ENCODE assay signal across 10 mouse cellular contexts in the genomic region with DNA sequence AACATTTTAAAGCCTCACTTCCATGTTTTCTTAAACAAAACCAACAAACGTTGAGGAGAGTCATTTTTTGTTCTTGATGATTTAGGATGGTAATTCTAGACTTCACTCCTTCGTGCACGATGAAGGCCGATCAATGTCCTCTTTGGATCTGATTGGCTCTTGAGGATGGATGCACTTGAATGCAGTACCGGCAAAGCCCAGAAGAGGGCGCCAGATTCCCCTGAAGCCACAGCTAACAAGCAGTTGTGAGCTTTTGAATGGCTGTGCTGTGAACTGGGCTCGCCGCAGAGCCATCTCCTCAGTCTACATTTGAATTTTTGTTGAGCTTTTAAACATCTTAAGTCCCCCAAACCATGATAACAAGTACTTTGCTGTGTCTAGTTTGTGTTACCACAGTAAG. TPM values are rescaled to one million over a fixed set of nuclear protein-coding genes. Genes with fewer than 3 reads are reported as not detected.
DNase-seq lines count a peak whose midpoint lies in the region; ATAC-seq lines count a peak whose summit lies in the region.
"Had no signal": no experiment of that assay in that cellular context is flagged by ENCODE, and none has a peak within 500 bp of the region (broad histone marks: within the 10 kb centered on the region; RNA-seq: fewer than 3 reads in every experiment).

No protein-coding gene starts in this region.

- H3K4me3 ChIP-seq in intestine, embryonic 14.5 days (ENCODE audit: low read depth, low read length): no peak overlapping the region
- no peak overlapping the region for H3K4me3 ChIP-seq in intestine, embryonic 16.5 days (ENCODE audit: low read length)
- H3K4me3 ChIP-seq in macrophage (ENCODE audit: inconsistent target): no peak overlapping the region
- H3K4me3 ChIP-seq: neural tube, embryonic 13.5 days had no signal

- H3K27me3 ChIP-seq in intestine, embryonic 14.5 days (replicated peaks; ENCODE audit: control insufficient read depth, insufficient read depth, low read length): no peaks in the 10 kb centered on the region
- no peaks in the 10 kb centered on the region for H3K27me3 ChIP-seq in intestine, embryonic 16.5 days (replicated peaks; ENCODE audit: control insufficient read depth, insufficient read depth, low read length)
- H3K27me3 ChIP-seq: neural tube, embryonic 13.5 days had no signal

- no peak overlapping the region for H3K4me2 ChIP-seq in intestine, embryonic 14.5 days (ENCODE audit: low read length)
- no peak overlapping the region for H3K4me2 ChIP-seq in intestine, embryonic 16.5 days (ENCODE audit: low read depth, low read length)
- H3K4me2 ChIP-seq: neural tube, embryonic 13.5 days had no signal

- no peak overlapping the region for H3K9ac ChIP-seq in intestine, embryonic 14.5 days (ENCODE audit: low read length)
- H3K9ac ChIP-seq in intestine, embryonic 16.5 days (ENCODE audit: low read depth, low read length): no peak overlapping the region
- H3K9ac ChIP-seq: neural tube, embryonic 13.5 days had no signal

- H3K27ac ChIP-seq in intestine, embryonic 14.5 days (ENCODE audit: low read depth): no peak overlapping the region
- H3K27ac ChIP-seq in intestine, embryonic 16.5 days (ENCODE audit: low read length): no peak overlapping the region
- peak overlapping the region; percentile 99 for H3K27ac ChIP-seq in macrophage
- H3K27ac ChIP-seq: neural tube, embryonic 13.5 days had no signal

- 73% methylated on average over 8 of the region's 8 CpGs for WGBS in intestine, embryonic 14.5 days
- WGBS in intestine, embryonic 16.5 days: 69% methylated on average over 8 of the region's 8 CpGs
- WGBS in macrophage (ENCODE audit: missing documents): 91% methylated on average over 8 of the region's 8 CpGs

- peaks cover 21% of the 10 kb centered on the region for H3K4me1 ChIP-seq in intestine, embryonic 14.5 days (replicated peaks; ENCODE audit: control insufficient read depth, insufficient read depth, low read length)
- peaks cover 10% of the 10 kb centered on the region; the same call in 1 of the 2 replicates for H3K4me1 ChIP-seq in intestine, embryonic 16.5 days (ENCODE audit: control insufficient read depth, insufficient read depth, low read length)

- H3K79me2 ChIP-seq in macrophage (ENCODE audit: inconsistent target): peaks cover 77% of the 10 kb centered on the region

- H3K36me3 ChIP-seq in intestine, embryonic 14.5 days (ENCODE audit: control insufficient read depth, insufficient read depth, low read length): peaks cover 64% of the 10 kb centered on the region
- H3K36me3 ChIP-seq in intestine, embryonic 16.5 days (ENCODE audit: control insufficient read depth, insufficient read depth, low read length): no peaks in the 10 kb centered on the region
- peaks cover 15% of the 10 kb centered on the region; the same call in 1 of the 2 replicates for H3K36me3 ChIP-seq in macrophage (ENCODE audit: inconsistent target)

- no peaks in the 10 kb centered on the region for H3K9me3 ChIP-seq in intestine, embryonic 14.5 days (ENCODE audit: control insufficient read depth, low read length)
- H3K9me3 ChIP-seq in intestine, embryonic 16.5 days (ENCODE audit: control insufficient read depth, low read length): no peaks in the 10 kb centered on the region

- no peak for ATAC-seq in intestine, embryonic 14.5 days (replicated peaks; ENCODE audit: low FRiP score, low TSS enrichment, low read depth)
- ATAC-seq in intestine, embryonic 16.5 days: no peak

- DNase-seq in intestine, embryonic 14.5 days (ENCODE audit: low spot score): peak; percentile 75
- DNase-seq in A20 (ENCODE audit: low read depth, low spot score): peak; percentile 60
- peak; percentile 66 for DNase-seq in NIH3T3 (ENCODE audit: low read depth)
- no peak for DNase-seq in ovary, postnatal 10 days (ENCODE audit: low spot score)
- no peak for DNase-seq in ovary, postnatal 14 days (ENCODE audit: low spot score)
- no peak for DNase-seq in Muller cell, postnatal 12 days (ENCODE audit: inconsistent ontology term)
- DNase-seq: gastrocnemius, postnatal 10 days had no signal

RNA-seq across cellular contexts. Expression of a gene that starts 19.4 kb away (rescaled TPM):
- 43.8 and 44.0 TPM in 2 replicates for polyA plus RNA-seq in intestine, embryonic 14.5 days (2014; fragmentation: Nextera tagmentation; extraction: Ambion mirVana)
- 23.0 and 23.7 TPM in 2 replicates for polyA plus RNA-seq in intestine, embryonic 16.5 days (2015; fragmentation: Nextera tagmentation; extraction: Ambion mirVana)
- total RNA-seq in macrophage (2018; cell fraction: chromatin; rRNA removed): 1,000 to 10,000 TPM in 6 of 26 experiments, 100 to 1,000 TPM in 20; 275 to 1,404 (median 593) TPM
- total RNA-seq in macrophage (2018; cell fraction: cytosol; rRNA removed): 100 to 1,000 TPM; 170 to 422 (median 277) TPM
- total RNA-seq in macrophage (2018; cell fraction: nucleus; rRNA removed): 1,000 to 10,000 TPM in 1 of 26 experiments, 100 to 1,000 TPM in 25; 397 to 1,005 (median 731) TPM
- 145 to 272 TPM (median 160 TPM) in 3 replicates for polyA plus RNA-seq in macrophage (2018)

Comparison
In these comparisons a context has a peak if more than half of its experiments do, and no peak if none do; other contexts are left out.
1. DNase-seq: peak in intestine, embryonic 14.5 days (single experiment), A20 (single experiment) and NIH3T3 (single experiment); none in ovary, postnatal 10 days (single experiment), ovary, postnatal 14 days (single experiment) and Muller cell, postnatal 12 days (single experiment).